Mouse (Mus musculus): ENCODE data around the gene Mapk1ip1l.

GRCm38 (mm10) chr14:47297785-47298407, at the start of gene Mapk1ip1l:
- TF ChIP-seq CTCF (IDR thresholded peaks at IDR 0.05; ENCODE audit: borderline replicate concordance, insufficient read depth, low read length), result peak; percentile 63
- TF ChIP-seq POLR2A (IDR thresholded peaks at IDR 0.05; ENCODE audit: low read depth, low read length), result peak; percentile 73
